19 mouse cellular contexts compared by ENCODE assay signal in the genomic region with DNA sequence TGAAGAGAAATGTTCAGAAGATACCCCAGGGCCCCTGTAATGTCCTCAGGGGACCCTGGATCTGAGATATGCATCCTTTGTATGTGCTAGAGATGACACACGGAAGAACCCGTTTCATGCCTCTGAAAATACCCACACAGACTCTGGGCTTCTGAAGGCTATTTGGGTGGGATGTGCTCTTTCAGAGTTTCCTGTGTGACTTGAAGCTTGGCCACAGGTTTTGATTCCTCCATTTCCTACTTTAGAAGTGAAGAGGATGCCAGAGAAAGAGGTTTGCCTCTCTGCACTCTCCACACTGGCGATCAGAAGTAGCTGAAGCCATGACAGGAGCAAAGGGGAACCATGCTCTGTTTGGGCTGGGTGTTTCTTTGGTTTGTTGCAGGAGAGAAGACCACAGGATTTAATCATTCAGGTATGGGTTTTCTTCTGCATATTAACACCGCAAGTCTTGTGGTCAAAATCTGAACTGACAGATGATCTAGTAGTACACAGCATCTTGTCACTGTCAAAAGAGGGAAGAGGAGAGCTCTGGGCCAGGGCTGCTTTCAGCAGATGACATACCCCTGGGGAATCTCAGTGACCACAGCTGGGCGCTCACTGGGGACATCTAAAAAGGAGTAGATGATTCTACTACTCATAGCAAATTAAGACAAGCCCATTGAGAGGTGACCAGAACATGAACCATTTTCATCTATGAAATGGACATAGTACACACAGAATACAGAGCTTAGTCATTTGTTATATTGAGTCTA. TPM values are rescaled to one million over a fixed set of nuclear protein-coding genes. Genes with fewer than 3 reads are reported as not detected.
"Had no signal": no experiment of that assay in that cellular context is flagged by ENCODE, and none has a peak within 500 bp of the region (broad histone marks: within the 10 kb centered on the region; RNA-seq: fewer than 3 reads in every experiment).

No protein-coding gene starts in this region.

- H3K36me3 ChIP-seq: liver, embryonic 12.5 days; midbrain, embryonic 12.5 days; midbrain, embryonic 15.5 days; neural tube, embryonic 13.5 days; neural tube, embryonic 15.5 days had no signal

- H3K27ac ChIP-seq: liver, embryonic 12.5 days; liver, embryonic 14.5 days; midbrain, embryonic 12.5 days; midbrain, embryonic 15.5 days; neural tube, embryonic 13.5 days; neural tube, embryonic 15.5 days had no signal

- H3K9me3 ChIP-seq: liver, embryonic 12.5 days; midbrain, embryonic 12.5 days; midbrain, embryonic 15.5 days; neural tube, embryonic 13.5 days; neural tube, embryonic 15.5 days had no signal

- H3K27me3 ChIP-seq: liver, embryonic 12.5 days; megakaryocyte, embryonic 14.5 days; midbrain, embryonic 12.5 days; midbrain, embryonic 15.5 days; neural tube, embryonic 13.5 days; neural tube, embryonic 15.5 days had no signal

- DNase-seq: lung, adult 18-20 months; lung, embryonic 14.5 days; lung, postnatal 10 days; lung, postnatal 4 days; right cerebral cortex, postnatal 14 days; thymus, adult 18-20 months; thymus, postnatal 14 days; thymus, postnatal 36 days had no signal

- ATAC-seq: liver, embryonic 12.5 days; midbrain, embryonic 15.5 days had no signal

- H3K9ac ChIP-seq: liver, embryonic 12.5 days; liver, embryonic 14.5 days; lung, embryonic 14.5 days; midbrain, embryonic 12.5 days; midbrain, embryonic 15.5 days; neural tube, embryonic 13.5 days; neural tube, embryonic 15.5 days had no signal

- H3K4me3 ChIP-seq: liver, embryonic 12.5 days; megakaryocyte, embryonic 14.5 days; midbrain, embryonic 12.5 days; midbrain, embryonic 15.5 days; neural tube, embryonic 13.5 days; neural tube, embryonic 15.5 days had no signal

- H3K4me2 ChIP-seq: liver, embryonic 12.5 days; lung, embryonic 14.5 days; midbrain, embryonic 12.5 days; midbrain, embryonic 15.5 days; neural tube, embryonic 13.5 days; neural tube, embryonic 15.5 days had no signal

- H3K4me1 ChIP-seq: liver, embryonic 12.5 days; midbrain, embryonic 12.5 days; midbrain, embryonic 15.5 days; neural tube, embryonic 13.5 days; neural tube, embryonic 15.5 days had no signal

RNA-seq across cellular contexts. Expression of a gene that starts 55.7 kb away (rescaled TPM):
- polyA plus RNA-seq: liver, embryonic 12.5 days; liver, embryonic 14.5 days; liver, embryonic 16.5 days; lung, embryonic 14.5 days; lung, embryonic 16.5 days; midbrain, embryonic 12.5 days; midbrain, embryonic 15.5 days; neural tube, embryonic 11.5 days had no signal

RNA-seq across cellular contexts. Expression of a gene that starts 58.8 kb away (rescaled TPM):
- total RNA-seq: midbrain, postnatal 0 days had no signal
- polyA plus RNA-seq: liver, embryonic 12.5 days; midbrain, embryonic 12.5 days; midbrain, embryonic 15.5 days; neural tube, embryonic 11.5 days; neural tube, embryonic 13.5 days; neural tube, embryonic 15.5 days had no signal
